Mouse (Mus musculus) testis, adult 2 months (tissue): ENCODE measurements around the gene Slc8a3. TPM values are rescaled to one million over a fixed set of nuclear protein-coding genes. Genes with fewer than 3 reads are reported as not detected.

Experiments used
- H3K27ac ChIP-seq: fragments of 200-500 bp; 2 replicates; pipeline ENCODE4 v1.5.1; 2012; ENCODE audit warnings: low read depth, low read length; ENCODE audit not compliant: control insufficient read depth, insufficient read depth
- H3K27me3 ChIP-seq: fragments of 200-500 bp; 2 replicates; pipeline ENCODE4 v1.6.1; 2012; ENCODE audit warnings: mild to moderate bottlenecking, low read length, moderate library complexity; ENCODE audit not compliant: control insufficient read depth, insufficient read depth
- H3K36me3 ChIP-seq: fragments of 200-500 bp; 2 replicates; pipeline ENCODE4 v1.6.1; 2012; ENCODE audit warnings: mild to moderate bottlenecking, low read length; ENCODE audit not compliant: control insufficient read depth, insufficient read depth
- H3K4me1 ChIP-seq: fragments of 200-500 bp; 2 replicates; pipeline ENCODE4 v1.6.1; 2012; ENCODE audit warnings: low read length; ENCODE audit not compliant: control insufficient read depth, insufficient read depth
- H3K4me3 ChIP-seq: fragments of 200-500 bp; 2 replicates; pipeline ENCODE4 v1.5.1; 2012; ENCODE audit warnings: low read depth, mild to moderate bottlenecking, low read length, moderate library complexity, mixed read lengths; ENCODE audit not compliant: control insufficient read depth
- CTCF ChIP-seq: fragments of 200-500 bp; IDR thresholded peaks from 2 replicates; pipeline ENCODE4 v1.5.1; 2012; ENCODE audit warnings: low read depth, mild to moderate bottlenecking, inconsistent platforms, low read length, moderate library complexity; ENCODE audit not compliant: control insufficient read depth, insufficient read depth, insufficient replicate concordance
- POLR2A ChIP-seq: fragments of 200-500 bp; IDR thresholded peaks from 2 replicates; pipeline ENCODE4 v1.6.1; 2012; ENCODE audit warnings: low read depth, mild to moderate bottlenecking, inconsistent platforms, low read length, moderate library complexity; ENCODE audit not compliant: control insufficient read depth
- polyA plus RNA-seq: library from polyadenylated mRNA; depleted of rRNA; stranded (reverse); fragments of >200 nt; gene quantifications from 2 replicates; pipeline ENCODE4 v1.2.3, GENCODE M21; 2012

The Slc8a3 gene
- polyA plus RNA-seq, 1 experiment = 0.07 TPM

DNA sequence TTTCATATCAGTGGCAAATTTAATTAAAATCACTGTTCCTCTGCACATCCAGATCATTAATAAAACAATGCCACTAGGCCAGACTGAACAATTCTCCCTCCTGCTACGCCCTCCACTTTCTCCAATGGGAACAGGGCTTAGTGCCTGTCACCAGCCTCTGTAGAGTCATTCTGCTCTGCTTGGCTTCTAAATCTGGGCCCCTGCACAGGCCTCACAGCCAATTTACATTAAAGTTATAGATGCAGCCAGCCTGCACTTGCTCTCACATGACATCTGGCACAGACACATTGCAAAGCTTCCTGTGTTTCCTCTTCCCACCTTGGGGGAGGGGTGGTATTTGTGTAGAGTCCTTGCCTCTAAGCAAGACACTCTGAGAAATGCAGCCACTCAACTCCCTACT is 12.0 kb downstream of the Slc8a3 start:
- TF ChIP-seq CTCF (no peak), POLR2A (no peak)
- H3K27ac ChIP-seq = no peak overlapping the region

DNA sequence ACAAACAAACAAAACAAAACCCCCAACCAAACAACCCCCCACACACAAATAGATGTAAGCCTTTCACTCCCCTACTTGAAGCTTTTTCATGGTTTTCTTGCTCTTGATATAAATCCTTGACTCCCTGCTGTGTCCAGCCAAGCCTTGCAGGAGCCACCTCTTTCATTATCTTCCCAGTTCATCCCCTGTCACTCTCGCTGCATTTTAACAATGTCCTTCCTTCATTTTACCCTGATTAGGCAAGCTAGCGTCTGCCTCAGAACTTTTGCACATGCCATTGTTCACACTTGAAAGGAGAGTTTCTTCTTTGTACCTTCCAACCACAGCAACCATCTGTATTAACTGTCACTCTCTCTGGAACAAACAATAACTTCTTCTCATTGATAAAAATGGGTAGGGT is 15.2 kb downstream of the Slc8a3 start:
- Histone ChIP-seq H3K4me1 (no peaks in the 10 kb centered on the region), H3K27ac (no peak overlapping the region), H3K27me3 (no peaks in the 10 kb centered on the region), H3K36me3 (no peaks in the 10 kb centered on the region), H3K4me3 (no peak overlapping the region)
- TF ChIP-seq CTCF (no peak), POLR2A (no peak)

More for the DNA sequence above, 12.0 kb downstream of the Slc8a3 start:
- Histone ChIP-seq H3K27me3 (no peaks in the 10 kb centered on the region), H3K4me1 (no peaks in the 10 kb centered on the region), H3K4me3 (no peak overlapping the region), H3K36me3 (no peaks in the 10 kb centered on the region)

- no peak for TF ChIP-seq POLR2A
- TF ChIP-seq CTCF = no peak
- H3K4me3 ChIP-seq = no peak overlapping the region
- H3K27me3 ChIP-seq = no peaks in the 10 kb centered on the region
- no peaks in the 10 kb centered on the region for H3K36me3 ChIP-seq
- no peaks in the 10 kb centered on the region for H3K4me1 ChIP-seq
- no peak overlapping the region for H3K27ac ChIP-seq
Observed at GRCm38 (mm10) chr12:81315953-81316352, 17.0 kb downstream of the Slc8a3 start.

DNA sequence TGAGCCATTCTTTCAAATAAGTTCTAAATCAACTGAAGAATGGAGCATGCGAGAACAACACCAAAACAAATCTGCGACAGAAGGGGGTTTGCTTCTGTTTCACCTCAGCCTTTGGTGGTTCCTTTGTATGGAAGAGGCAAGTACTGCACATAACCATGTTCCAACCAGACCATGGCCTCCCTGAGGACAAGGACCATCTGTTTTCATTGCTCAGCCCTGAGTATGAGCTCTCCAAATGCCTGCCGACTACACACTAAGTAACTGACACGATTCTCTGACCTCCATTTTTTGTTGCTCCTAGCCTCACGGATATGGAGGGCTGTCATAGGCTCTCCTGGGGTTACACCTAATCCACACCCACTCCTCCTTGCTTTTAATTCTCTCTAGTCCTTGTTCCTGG is 29.4 kb downstream of the Slc8a3 start:
- Histone ChIP-seq H3K4me3 (no peak overlapping the region), H3K27ac (no peak overlapping the region), H3K4me1 (no peaks in the 10 kb centered on the region), H3K27me3 (no peaks in the 10 kb centered on the region), H3K36me3 (no peaks in the 10 kb centered on the region)
- TF ChIP-seq CTCF (no peak), POLR2A (no peak)

DNA sequence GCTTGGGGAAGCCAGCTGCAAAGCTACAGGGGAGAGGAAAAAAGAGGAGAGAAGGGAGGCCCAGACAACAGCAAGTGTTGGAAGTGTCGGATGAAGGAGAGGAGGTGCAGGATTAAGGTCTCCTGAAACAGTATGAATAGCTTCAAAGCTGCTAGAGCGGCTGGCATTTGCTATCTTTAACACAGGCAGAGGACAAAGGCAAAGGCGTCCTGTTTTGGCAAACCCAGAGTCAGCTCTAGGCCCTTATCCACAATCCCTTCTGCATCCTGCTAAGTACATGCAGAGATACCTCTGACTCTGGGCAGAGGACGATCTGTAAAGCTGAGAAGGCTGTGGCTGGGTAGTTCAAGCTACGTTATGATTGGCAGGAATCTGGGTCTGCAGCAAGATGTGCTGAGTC is 38.4 kb downstream of the Slc8a3 start:
- no peaks in the 10 kb centered on the region for H3K36me3 ChIP-seq
- no peaks in the 10 kb centered on the region for H3K27me3 ChIP-seq
- no peaks in the 10 kb centered on the region for H3K4me1 ChIP-seq
- H3K4me3 ChIP-seq = no peak overlapping the region
- TF ChIP-seq CTCF (no peak), POLR2A (no peak)
- no peak overlapping the region for H3K27ac ChIP-seq

GRCm38 (mm10) chr12:81278031-81278430 is 54.9 kb downstream of the Slc8a3 start:
- Histone ChIP-seq H3K27me3 (no peaks in the 10 kb centered on the region), H3K4me3 (no peak overlapping the region), H3K4me1 (no peaks in the 10 kb centered on the region), H3K36me3 (no peaks in the 10 kb centered on the region), H3K27ac (no peak overlapping the region)
- TF ChIP-seq POLR2A (no peak), CTCF (no peak)

GRCm38 (mm10) chr12:81274616-81275015 is 58.4 kb downstream of the Slc8a3 start:
- Histone ChIP-seq H3K4me3 (no peak overlapping the region), H3K27ac (no peak overlapping the region), H3K4me1 (no peaks in the 10 kb centered on the region), H3K36me3 (no peaks in the 10 kb centered on the region), H3K27me3 (no peaks in the 10 kb centered on the region)
- TF ChIP-seq CTCF = no peak
- TF ChIP-seq POLR2A = no peak

DNA sequence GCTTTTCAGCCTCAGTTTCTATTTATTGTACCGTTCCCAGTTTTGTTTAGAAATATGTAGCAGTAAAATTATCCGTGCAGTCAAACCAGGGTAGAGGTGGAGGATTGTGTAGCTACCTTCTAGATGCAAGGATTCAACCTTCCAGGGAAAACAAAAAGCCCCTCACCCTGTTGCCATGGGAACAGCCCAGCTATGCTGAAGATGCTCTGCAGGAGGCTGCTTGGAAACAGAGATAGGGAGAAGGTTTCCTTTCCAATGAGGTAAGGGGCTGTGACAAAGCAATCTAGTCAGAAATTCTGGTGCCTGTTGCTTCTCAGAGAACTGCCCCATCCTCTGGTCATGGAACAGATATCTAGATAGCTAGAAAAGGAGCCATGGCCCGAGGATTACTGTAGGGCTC is 59.6 kb downstream of the Slc8a3 start:
- no peak for TF ChIP-seq POLR2A
- no peak for TF ChIP-seq CTCF

More for the DNA sequence above, 59.6 kb downstream of the Slc8a3 start:
- no peaks in the 10 kb centered on the region for H3K4me1 ChIP-seq
- H3K4me3 ChIP-seq = no peak overlapping the region
- no peaks in the 10 kb centered on the region for H3K36me3 ChIP-seq
- H3K27me3 ChIP-seq = no peaks in the 10 kb centered on the region
- no peak overlapping the region for H3K27ac ChIP-seq
